Mouse (Mus musculus) gastrocnemius, postnatal 36 days (tissue): ENCODE data around the gene Rapgef6. TPM values are rescaled to one million over a fixed set of nuclear protein-coding genes. Genes with fewer than 3 reads are reported as not detected.

Source experiments
- DNase-seq, 2 experiments: peaks; one replicate each; pipeline ENCODE4 v3.0.0; 2022
- intact Hi-C: fragments of 180-260 bp; cut with DNase I; formaldehyde crosslinking; loops from one replicate; pipeline ENCODE4 v1.15.1; 2025
- total RNA-seq, 2 experiments: library from RNA; stranded (reverse); gene quantifications; 2 replicates each; pipeline ENCODE4 v1.2.3; 2021

Rapgef6 gene
- total RNA-seq, 2 experiments from 2014 or later, result 5.3 to 7.2 TPM

GRCm38 (mm10) chr11:54679141-54679540 lies 156.5 kb downstream of the Rapgef6 start:
- intact Hi-C loops, result no loop called here
- DNase-seq, result no peak

GRCm38 (mm10) chr11:54684831-54685230 lies 162.2 kb downstream of the Rapgef6 start:
- no peak for DNase-seq
- intact Hi-C loops, result no loop called here

- intact Hi-C loops, result no loop called here
- no peak for DNase-seq
Observed at GRCm38 (mm10) chr11:54690171-54690570, 167.5 kb downstream of the Rapgef6 start.

- DNase-seq, result peak in 1 of 2 experiments; percentile 28
- intact Hi-C loops, result no loop called here
Observed at GRCm38 (mm10) chr11:54691179-54691578, 168.5 kb downstream of the Rapgef6 start.

- intact Hi-C loops, result no loop called here
- DNase-seq, result no peak
Observed at GRCm38 (mm10) chr11:54693696-54694095, 171.0 kb downstream of the Rapgef6 start.

- DNase-seq, result no peak
- intact Hi-C loops, result no loop called here
Observed at GRCm38 (mm10) chr11:54694291-54694690, 171.6 kb downstream of the Rapgef6 start.

GRCm38 (mm10) chr11:54695951-54696350 lies 173.3 kb downstream of the Rapgef6 start:
- no peak for DNase-seq
- intact Hi-C loops, result no loop called here

- intact Hi-C loops, result no loop called here
Observed at GRCm38 (mm10) chr11:54697611-54698010, 175.0 kb downstream of the Rapgef6 start.

GRCm38 (mm10) chr11:54698636-54699035 lies 176.0 kb downstream of the Rapgef6 start:
- no peak for DNase-seq
- intact Hi-C loops, result no loop called here

More at GRCm38 (mm10) chr11:54697611-54698010, 175.0 kb downstream of the Rapgef6 start:
- DNase-seq, result no peak

- DNase-seq, result no peak
- intact Hi-C loops, result no loop called here
Observed at GRCm38 (mm10) chr11:54699972-54700371, 177.3 kb downstream of the Rapgef6 start.

GRCm38 (mm10) chr11:54701848-54702247 lies 179.2 kb downstream of the Rapgef6 start:
- DNase-seq, result no peak
- intact Hi-C loops, result no loop called here

- intact Hi-C loops, result loop anchor here (1.0 kb wide), 1 partner anchor 160 kb away; no protein-coding TSS in a partner anchor
Observed at GRCm38 (mm10) chr11:54703306-54703705, 180.7 kb downstream of the Rapgef6 start.

GRCm38 (mm10) chr11:54708153-54708552 lies 185.5 kb downstream of the Rapgef6 start:
- intact Hi-C loops, result no loop called here
- DNase-seq, result no peak

More at GRCm38 (mm10) chr11:54703306-54703705, 180.7 kb downstream of the Rapgef6 start:
- peak; percentile 56 to 64 for DNase-seq

- intact Hi-C loops, result no loop called here
Observed at GRCm38 (mm10) chr11:54709645-54710044, 187.0 kb downstream of the Rapgef6 start.

GRCm38 (mm10) chr11:54710512-54711293 lies 188.1 kb downstream of the Rapgef6 start:
- DNase-seq, result no peak
- intact Hi-C loops, result no loop called here

More at GRCm38 (mm10) chr11:54709645-54710044, 187.0 kb downstream of the Rapgef6 start:
- no peak for DNase-seq

GRCm38 (mm10) chr11:54712849-54713248 lies 190.2 kb downstream of the Rapgef6 start:
- intact Hi-C loops, result no loop called here
- no peak for DNase-seq

GRCm38 (mm10) chr11:54717893-54718292 lies 195.2 kb downstream of the Rapgef6 start:
- intact Hi-C loops, result no loop called here
- no peak for DNase-seq

- no peak for DNase-seq
- intact Hi-C loops, result no loop called here
Observed at GRCm38 (mm10) chr11:54718601-54719000, 196.0 kb downstream of the Rapgef6 start.

- intact Hi-C loops, result no loop called here
- DNase-seq, result no peak
Observed at GRCm38 (mm10) chr11:54722057-54722456, 199.4 kb downstream of the Rapgef6 start.

GRCm38 (mm10) chr11:54724353-54725034 lies 201.8 kb downstream of the Rapgef6 start:
- intact Hi-C loops, result loop anchor here (5.0 kb wide), 1 partner anchor 58 kb away; no protein-coding TSS in a partner anchor
- DNase-seq, result no peak

GRCm38 (mm10) chr11:54726571-54727062 lies 204.0 kb downstream of the Rapgef6 start:
- intact Hi-C loops, result loop anchor here (5.0 kb wide), 1 partner anchor 56 kb away; no protein-coding TSS in a partner anchor

More at GRCm38 (mm10) chr11:54726571-54727062, 204.0 kb downstream of the Rapgef6 start:
- DNase-seq, result no peak
